Mouse (Mus musculus) large intestine, adult 2 months (tissue): ENCODE results near the gene Xpo5. TPM values are rescaled to one million over a fixed set of nuclear protein-coding genes. Genes with fewer than 3 reads are reported as not detected.
A peak's percentile ranks its signal among the peaks of the same experiment; 100 is the strongest.

Experiments used
- DNase-seq: peaks from one replicate; pipeline ENCODE4 v3.0.0-alpha.2; 2012; ENCODE audit warnings: low read depth, low spot score
- WGBS: fragments of 180-500 bp; shearing (Covaris S2); methylation state at CpG from one replicate; pipeline ENCODE4 v1.1.7; 2018; 5-methylcytosine and 5-hydroxymethylcytosine counted together
- polyA plus RNA-seq: library from polyadenylated mRNA; depleted of rRNA; stranded (reverse); fragments of >200 nt; gene quantifications from 2 replicates; pipeline ENCODE4 v1.2.3, GENCODE M21; 2012; rRNA removed

Xpo5 gene
- 17.1 and 18.2 TPM in 2 replicates for polyA plus RNA-seq

- peak; percentile 72 for DNase-seq
Measured at GRCm38 (mm10) chr17:46202421-46203071, at the start of gene Xpo5, which contains the start of gene Polh. Gene Xpo5 (plus strand): TSS chr17:46202782. Gene Polh (minus strand): TSS chr17:46202645.

GRCm38 (mm10) chr17:46152847-46153782, 49.5 kb upstream of the Xpo5 start, which contains the start of gene Mad2l1bp:
Gene Mad2l1bp (minus strand): TSS chr17:46153553.
- 1% methylated on average over 33 of the region's 33 CpGs for WGBS
- peak; percentile 79 for DNase-seq

More at GRCm38 (mm10) chr17:46202421-46203071, at the start of gene Xpo5, which contains the start of gene Polh:
- under 1% methylated on average over 65 of the region's 66 CpGs for WGBS

GRCm38 (mm10) chr17:46154336-46154735, 48.2 kb upstream of the Xpo5 start:
- no peak for DNase-seq
- WGBS = 87% methylated on average over 3 of the region's 3 CpGs

- WGBS = 54% methylated on average over 5 of the region's 5 CpGs
- no peak for DNase-seq
Measured at GRCm38 (mm10) chr17:46156680-46157079, 45.9 kb upstream of the Xpo5 start.

GRCm38 (mm10) chr17:46157131-46157530, 45.5 kb upstream of the Xpo5 start:
- WGBS = 91% methylated on average over 8 of the region's 8 CpGs
- no peak for DNase-seq

GRCm38 (mm10) chr17:46159236-46159635, 43.3 kb upstream of the Xpo5 start:
- WGBS = 19% methylated on average over 2 of the region's 2 CpGs
- no peak for DNase-seq

GRCm38 (mm10) chr17:46160090-46160662, 42.4 kb upstream of the Xpo5 start:
- WGBS = 1% methylated on average over 16 of the region's 16 CpGs
- peak; percentile 79 for DNase-seq

GRCm38 (mm10) chr17:46160686-46161085, 41.9 kb upstream of the Xpo5 start, which contains the start of gene Gtpbp2:
Gene Gtpbp2 (plus strand): TSS chr17:46161032.
- DNase-seq = peak; percentile 99
- WGBS = under 1% methylated on average over 23 of the region's 23 CpGs

- 0% methylated on average over 19 of the region's 19 CpGs for WGBS
- no peak for DNase-seq
Measured at GRCm38 (mm10) chr17:46161179-46161578, 41.4 kb upstream of the Xpo5 start.

- DNase-seq = no peak
Measured at GRCm38 (mm10) chr17:46161710-46162109, 40.9 kb upstream of the Xpo5 start.

GRCm38 (mm10) chr17:46162551-46162950, 40.0 kb upstream of the Xpo5 start:
- WGBS = 30% methylated on average over 7 of the region's 7 CpGs

More at GRCm38 (mm10) chr17:46161710-46162109, 40.9 kb upstream of the Xpo5 start:
- 38% methylated on average over 9 of the region's 9 CpGs for WGBS

GRCm38 (mm10) chr17:46162951-46163421, 39.6 kb upstream of the Xpo5 start:
- DNase-seq = peak; percentile 81
- WGBS = 14% methylated on average over 9 of the region's 9 CpGs

More at GRCm38 (mm10) chr17:46162551-46162950, 40.0 kb upstream of the Xpo5 start:
- DNase-seq = no peak

GRCm38 (mm10) chr17:46164301-46164700, 38.3 kb upstream of the Xpo5 start:
- WGBS = 97% methylated on average over 8 of the region's 8 CpGs
- DNase-seq = no peak

- 89% methylated on average over 10 of the region's 10 CpGs for WGBS
- no peak for DNase-seq
Measured at GRCm38 (mm10) chr17:46164791-46165190, 37.8 kb upstream of the Xpo5 start.

- WGBS = 85% methylated on average over 12 of the region's 12 CpGs
- no peak for DNase-seq
Measured at GRCm38 (mm10) chr17:46165460-46165859, 37.1 kb upstream of the Xpo5 start.

GRCm38 (mm10) chr17:46166270-46166669, 36.3 kb upstream of the Xpo5 start:
- no peak for DNase-seq
- 75% methylated on average over 5 of the region's 5 CpGs for WGBS

GRCm38 (mm10) chr17:46167014-46167413, 35.6 kb upstream of the Xpo5 start:
- no peak for DNase-seq
- WGBS = 85% methylated on average over 11 of the region's 11 CpGs

- 22% methylated on average over 5 of the region's 5 CpGs for WGBS
- no peak for DNase-seq
Measured at GRCm38 (mm10) chr17:46168318-46168717, 34.3 kb upstream of the Xpo5 start.

GRCm38 (mm10) chr17:46168768-46169167, 33.8 kb upstream of the Xpo5 start:
- no peak for DNase-seq
- WGBS = 86% methylated on average over 5 of the region's 5 CpGs

- WGBS = 62% methylated on average over 3 of the region's 3 CpGs
- DNase-seq = no peak
Measured at GRCm38 (mm10) chr17:46170538-46170937, 32.0 kb upstream of the Xpo5 start.
